Mouse (Mus musculus): Measurements from ENCODE around the gene S1pr4.

S1pr4 gene

DNA sequence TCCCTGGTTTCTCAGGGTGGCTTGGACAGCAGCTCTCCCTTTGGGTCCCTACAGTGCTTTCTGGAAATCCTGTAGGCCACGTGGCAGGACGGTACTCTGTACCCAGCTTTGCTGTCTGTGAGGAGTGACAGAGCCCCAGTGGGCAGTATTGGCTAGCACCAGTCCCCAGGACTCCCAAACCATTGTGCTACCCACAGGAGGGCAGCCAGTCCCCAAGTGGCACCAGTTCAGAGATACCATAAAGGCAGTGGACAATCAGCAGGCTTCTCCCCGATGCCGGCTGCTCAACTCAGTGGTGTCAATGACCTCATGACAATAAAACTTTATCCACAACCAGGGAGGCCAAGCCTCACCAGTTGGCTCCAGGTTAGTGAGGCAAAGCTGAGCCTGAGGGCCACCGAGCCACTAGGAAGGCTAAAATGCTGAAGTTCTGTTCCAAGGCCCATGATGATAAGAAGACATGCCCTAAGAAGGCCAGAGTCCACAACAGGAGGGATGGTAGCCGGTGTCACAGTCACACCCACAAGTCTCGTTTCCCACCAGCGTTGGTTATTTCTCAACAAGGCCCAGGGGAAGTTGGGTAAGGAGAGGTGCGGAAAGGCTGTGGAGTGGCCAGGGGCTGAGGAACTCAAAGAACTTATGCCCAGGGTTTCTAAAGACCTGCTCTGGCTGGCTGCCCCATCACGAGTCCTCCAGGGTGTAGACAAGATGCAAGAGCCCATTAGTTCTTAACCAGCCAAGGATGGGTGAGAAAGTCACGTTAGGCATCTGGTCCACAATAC, 5.5 kb downstream of the S1pr4 start:
- in situ Hi-C loops (cut with MboI; ENCODE audit: low sequenced_read_pairs): no loop called here

DNA sequence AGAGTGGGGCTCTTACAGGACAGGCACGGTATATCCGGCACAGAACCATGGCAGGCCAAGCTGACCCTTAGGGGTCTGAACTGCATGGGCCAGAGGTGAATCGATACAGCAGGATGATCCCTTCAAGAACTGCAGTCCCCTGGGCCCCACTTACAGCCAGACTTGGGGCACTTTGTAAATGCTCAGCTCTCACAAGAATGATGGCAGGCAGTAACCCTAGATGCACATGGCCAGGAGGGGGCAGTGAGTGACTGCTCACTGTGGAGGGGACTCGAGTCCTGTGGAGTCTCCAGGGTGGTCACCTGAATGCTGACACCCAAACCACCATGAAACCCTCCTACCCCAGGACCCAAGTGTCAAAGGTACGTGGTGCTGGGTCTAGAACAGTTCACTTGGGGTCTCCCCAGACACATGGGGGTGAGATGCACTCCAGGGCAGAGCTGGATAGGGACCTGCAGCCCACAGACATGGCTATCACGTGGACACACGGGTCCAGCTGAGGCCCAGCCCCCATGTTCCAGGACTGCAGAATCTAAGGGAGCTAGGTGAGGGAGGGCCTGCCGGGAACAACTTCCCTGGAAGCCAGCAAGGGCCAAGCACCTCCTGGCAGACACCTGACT, 6.2 kb downstream of the S1pr4 start:
- in situ Hi-C loops (cut with MboI; ENCODE audit: low sequenced_read_pairs): no loop called here

DNA sequence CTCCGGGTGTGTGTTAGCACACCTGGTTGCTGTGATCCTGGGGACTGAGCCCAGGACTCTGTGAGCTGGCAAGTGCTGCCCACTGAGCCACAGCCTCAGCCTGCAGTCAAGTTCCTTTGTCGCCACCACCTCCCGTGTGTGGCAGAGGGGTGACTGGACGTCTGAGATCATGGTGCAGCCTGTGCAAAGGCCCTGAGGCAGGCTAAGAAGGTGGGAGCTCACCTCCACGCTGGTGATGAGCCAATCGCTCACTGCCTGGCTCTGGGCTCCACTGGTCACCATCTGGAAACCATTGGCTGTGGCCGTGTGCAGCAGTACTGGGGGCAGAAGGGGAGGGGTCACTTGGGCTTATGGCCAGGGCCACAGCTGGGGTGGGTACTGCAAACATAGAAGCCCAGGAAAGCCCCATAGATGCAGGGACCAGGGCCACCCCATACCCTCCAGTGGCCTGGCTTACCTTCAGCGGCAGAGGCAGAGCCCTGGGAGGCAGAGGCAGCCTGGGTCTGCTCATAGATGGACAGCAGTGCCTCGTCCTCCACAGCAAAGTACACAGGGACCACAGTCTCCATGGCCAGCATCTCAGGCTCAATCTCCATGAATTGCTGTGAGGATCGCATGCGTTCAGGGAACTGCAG, 7.2 kb downstream of the S1pr4 start:
- in situ Hi-C loops (cut with MboI; ENCODE audit: low sequenced_read_pairs): no loop called here

DNA sequence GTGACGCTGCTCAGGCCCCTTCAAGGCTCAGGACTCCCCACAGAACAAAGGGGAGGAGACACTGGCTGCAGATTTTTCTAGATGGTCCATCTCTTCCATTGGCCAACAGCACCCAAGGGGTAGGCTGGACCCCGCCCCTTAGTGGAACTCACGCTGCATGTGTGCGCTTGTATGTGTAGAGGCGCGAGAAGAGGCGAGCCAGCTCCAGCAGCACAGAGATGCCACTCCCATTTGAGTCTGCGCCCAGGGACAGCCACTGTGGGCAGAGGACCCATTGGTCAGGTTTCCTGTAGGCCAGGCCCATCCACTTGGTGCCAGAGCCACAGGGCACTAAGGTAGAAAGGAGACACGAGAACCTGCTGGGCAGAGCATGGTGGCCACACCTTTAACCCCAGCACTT, 8.9 kb downstream of the S1pr4 start:
- in situ Hi-C loops (cut with MboI; ENCODE audit: low sequenced_read_pairs): no loop called here

DNA sequence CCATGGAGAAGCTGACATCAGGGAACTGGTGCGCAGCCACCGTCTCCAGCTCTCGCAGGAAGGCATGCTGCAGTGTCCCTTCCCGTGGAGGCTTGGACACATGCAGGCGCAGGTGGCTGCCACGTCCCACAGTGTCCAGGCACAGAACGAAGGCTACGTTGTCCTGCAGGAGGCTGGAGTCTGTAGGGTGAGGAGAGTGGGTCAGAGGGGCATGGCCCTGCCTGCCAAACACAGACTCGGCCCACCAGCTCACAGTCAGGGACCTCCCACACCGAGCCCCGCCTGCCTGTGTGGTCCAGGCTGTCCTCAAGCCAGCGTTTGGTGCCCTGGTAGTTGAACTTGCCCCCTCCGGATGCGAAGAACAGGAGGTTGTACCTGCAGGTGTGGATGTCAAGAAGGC, 10.0 kb downstream of the S1pr4 start:
- in situ Hi-C loops (cut with MboI; ENCODE audit: low sequenced_read_pairs): no loop called here

DNA sequence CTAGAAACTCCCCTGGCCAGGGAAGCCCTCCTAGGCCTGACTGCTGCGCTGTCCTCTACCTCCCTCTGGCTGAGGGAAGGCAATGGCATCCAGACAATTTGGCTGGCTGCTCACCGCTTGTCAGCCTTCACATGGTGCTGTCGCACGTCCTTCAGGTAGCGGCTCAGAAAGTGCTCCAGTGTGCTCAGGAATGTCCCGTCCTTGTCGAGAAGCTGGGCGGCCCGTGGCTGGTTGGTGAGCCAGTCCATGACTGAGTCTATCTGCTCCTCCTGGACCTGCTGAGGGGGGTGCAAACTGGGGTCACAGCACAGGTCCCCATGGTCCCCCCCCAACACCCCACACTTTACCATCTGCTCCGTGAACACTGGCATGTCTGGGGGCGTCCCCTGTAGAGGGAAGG, 11.9 kb downstream of the S1pr4 start:
- in situ Hi-C loops (cut with MboI; ENCODE audit: low sequenced_read_pairs): no loop called here

DNA sequence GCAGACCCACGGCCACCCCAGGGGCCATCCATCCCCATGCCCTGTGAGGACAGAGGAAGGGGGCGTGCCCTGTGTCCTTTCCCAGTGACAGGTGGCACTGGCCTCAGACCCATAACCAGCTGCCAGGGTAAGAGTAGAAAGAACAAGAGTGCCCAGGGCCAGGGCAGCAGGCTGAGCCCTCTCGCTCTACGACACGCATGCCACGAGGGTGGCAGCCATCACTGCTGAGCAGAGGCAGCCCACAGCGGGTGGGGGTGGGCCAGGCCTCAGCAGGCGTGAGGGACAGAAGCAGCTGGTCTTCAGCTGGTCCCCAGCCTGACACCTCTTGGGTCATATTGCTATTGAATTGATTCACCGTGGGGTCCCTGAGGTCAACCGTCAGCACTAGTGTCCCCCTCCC, 13.4 kb downstream of the S1pr4 start:
- in situ Hi-C loops (cut with MboI; ENCODE audit: low sequenced_read_pairs): no loop called here

DNA sequence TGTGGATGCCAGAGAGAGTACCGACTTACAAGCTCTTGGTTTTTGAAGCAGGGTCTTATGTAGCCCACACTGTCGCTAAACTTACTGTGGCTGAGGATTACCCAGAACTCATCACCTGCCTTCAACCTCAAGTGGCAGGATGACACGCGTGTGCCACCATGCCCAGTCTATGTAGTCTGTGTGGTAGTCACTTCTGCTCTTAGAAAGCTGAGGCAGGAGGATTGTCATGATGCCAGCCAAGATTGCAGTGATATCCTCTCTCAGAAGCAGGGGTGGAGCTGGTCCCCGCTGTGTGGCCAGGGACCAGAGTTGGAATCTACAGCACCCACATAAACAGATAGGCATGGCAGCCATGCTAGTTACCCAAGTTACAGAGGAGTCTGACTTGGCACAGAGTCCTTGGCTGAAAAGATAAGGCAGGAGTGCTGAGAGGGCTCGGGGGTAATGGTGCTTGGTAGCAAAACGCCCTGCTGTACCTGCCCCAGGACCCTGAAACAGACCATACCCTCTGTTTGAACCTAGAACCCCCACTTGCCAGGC, 14.4 kb downstream of the S1pr4 start:
- in situ Hi-C loops (cut with MboI; ENCODE audit: low sequenced_read_pairs): no loop called here

DNA sequence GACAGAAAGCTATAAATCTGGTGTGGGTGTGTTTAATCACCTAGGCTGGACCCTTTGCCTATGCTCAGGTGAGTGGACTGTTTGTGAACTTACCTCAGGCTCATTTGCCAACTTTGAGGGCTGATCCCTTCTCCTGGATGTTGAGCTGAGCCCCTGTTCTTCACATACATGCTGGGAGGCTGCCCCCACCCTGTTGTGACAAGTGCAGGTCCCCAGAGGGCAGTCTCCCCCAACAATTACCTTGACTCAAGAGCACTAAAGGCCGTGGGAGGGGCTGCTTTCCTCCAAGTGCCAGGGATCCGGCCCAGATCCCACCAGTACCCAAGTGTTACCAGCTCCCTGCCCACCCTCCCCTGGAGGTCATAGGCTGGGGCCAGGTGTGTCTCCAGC, 14.9 kb downstream of the S1pr4 start:
- in situ Hi-C loops (cut with MboI; ENCODE audit: low sequenced_read_pairs): no loop called here

DNA sequence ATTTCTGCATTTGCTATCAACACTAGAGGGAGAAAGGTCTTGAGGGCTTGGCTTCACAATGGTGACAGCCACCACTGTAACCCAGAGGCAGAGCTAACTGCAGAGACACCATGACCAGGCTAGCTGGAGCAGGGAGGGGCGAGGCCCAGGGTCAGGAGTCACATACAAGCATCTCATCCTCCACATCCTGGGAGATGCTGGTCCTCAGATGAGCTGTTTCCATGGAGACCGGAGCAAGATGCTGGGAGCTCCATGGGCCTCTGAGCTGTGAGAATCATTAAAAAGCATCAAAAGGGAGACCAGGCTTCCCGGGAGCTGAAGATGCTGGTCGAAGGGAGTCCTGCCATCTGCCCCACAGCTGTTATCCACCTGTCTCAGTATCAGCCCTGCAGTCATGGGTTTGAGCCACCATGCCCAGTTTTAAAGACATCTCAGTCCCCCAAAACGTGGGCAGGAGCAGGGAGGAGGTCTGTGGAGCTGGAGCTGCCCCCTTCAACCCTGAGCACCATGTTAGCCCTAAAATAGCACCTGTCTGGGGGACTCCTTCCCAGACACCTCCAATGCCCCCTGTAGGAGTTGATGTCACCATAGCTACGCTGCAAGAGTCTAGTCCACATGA, 15.4 kb downstream of the S1pr4 start:
- in situ Hi-C loops (cut with MboI; ENCODE audit: low sequenced_read_pairs): no loop called here

DNA sequence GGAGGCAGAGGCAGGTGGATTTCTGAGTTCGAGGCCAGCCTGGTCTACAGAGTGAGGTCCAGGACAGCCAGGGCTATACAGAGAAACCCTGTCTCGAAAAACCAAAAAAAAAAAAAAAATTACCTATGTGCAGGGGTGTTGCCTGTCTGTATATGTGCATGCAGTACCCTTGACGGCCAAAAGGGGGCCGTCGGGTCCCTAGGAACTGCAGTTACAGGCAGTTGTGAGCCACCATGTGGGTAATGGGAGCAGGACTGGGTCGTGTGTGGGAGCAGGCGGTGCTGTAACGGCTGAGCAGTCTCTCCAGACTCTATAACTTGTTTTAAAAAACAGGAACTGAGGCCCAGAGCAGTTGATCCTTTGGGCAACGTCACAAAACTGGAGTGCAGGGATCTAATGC, 15.9 kb downstream of the S1pr4 start:
- in situ Hi-C loops (cut with MboI; ENCODE audit: low sequenced_read_pairs): no loop called here

DNA sequence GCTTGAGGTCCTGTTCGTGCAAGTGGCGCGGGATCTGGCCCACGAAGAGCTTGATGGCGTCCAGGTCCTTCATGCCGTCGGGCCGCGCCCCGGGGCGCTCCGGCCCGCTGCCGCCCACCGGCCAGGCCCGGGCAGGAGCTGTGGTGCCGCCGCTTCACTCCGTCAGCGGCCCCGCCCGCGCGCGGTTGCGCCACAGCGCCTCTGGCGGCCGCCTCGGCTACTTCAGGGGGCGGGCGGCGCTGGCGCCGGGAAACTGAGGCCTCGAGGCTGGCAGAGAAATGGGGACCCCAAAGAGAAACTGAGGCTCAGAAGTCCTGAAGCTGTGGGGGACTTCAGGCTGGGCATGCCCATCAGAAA, 17.4 kb downstream of the S1pr4 start, which contains the start of gene Celf5:
Gene Celf5, minus strand, starts transcription at position 177 of the 357 bp plus-strand sequence.
- in situ Hi-C loops (cut with MboI; ENCODE audit: low sequenced_read_pairs): no loop called here

DNA sequence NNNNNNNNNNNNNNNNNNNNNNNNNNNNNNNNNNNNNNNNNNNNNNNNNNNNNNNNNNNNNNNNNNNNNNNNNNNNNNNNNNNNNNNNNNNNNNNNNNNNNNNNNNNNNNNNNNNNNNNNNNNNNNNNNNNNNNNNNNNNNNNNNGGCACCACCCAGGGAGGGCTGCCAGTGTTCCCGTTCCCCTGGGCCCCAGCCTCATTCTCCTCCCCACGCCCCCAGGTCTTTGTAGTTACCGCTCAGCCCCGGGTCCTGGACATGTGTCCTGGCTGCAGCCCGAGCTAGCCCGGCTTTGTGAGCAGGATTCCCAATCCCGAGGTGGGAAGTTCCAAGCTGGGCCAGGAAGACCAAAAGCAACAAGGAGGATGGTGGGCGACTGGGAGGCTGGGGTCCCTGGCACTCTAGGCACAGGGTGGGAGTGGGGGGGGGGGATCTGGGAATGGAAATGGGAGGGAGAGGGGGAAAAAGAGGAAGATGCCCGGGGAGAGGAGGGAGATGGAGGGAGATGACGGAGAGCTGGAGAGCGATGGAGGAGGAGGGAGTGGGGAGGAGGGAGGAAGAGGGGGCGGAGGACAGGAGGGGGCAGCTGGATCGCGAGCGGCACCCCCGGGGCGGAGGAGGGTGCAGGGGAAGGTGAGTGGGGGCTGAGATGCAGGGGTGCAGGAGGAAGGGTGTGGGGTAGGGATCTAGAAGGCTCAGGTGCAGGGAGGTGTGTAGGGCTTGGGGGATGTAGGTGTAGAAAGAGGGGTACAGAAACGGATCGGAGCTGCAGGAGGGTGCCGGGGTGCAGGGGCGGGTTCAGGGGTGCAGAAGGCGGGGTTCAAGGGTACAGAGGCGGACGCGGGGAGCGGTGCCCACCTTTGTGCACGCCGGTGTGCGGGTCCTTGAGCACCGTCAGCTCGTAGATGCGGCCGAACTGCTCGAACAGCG, 18.1 kb downstream of the S1pr4 start:
- in situ Hi-C loops (cut with MboI; ENCODE audit: low sequenced_read_pairs): no loop called here

DNA sequence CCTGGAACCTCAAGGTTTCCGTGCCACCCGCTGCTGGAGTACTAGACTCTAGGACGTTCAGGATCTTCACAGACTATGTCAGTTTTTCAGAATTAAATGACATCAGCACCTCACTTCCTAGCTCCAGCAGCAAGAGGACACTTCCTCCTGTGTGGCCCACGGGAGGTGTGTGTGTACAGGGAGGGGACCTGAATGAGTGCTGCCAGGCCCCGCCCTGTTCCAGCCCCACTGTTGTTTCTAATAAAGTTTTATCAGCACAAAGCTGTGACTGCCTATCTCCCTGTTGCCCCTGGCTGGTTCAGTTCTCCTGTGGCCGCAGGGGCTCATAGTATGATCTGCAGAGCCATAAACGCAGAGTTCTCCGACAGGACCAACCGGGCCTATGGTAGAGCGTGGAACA, 25.5 kb downstream of the S1pr4 start:
- in situ Hi-C loops (cut with MboI; ENCODE audit: low sequenced_read_pairs): no loop called here

DNA sequence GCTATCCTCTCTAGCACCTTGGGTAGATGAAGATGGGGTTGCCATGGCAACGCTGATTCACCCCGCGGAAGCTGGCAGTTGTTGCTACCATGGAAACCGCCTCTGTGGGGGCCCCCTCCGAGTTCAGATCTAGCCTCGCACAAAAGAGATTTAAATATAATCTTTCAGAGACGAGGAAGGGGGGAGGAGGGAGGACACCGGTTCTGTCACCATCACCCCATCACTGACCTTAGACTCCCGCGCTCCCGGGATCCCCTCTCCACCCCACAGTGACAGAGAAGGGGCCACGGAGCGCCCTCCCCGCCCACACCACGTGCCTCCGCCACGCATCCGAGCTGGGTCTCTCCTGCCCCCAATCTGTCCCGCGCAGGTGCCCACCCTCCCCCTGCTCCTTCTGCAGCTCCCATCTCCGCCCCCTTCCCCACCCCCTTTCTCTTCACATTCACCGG, 26.9 kb downstream of the S1pr4 start:
- in situ Hi-C loops (cut with MboI; ENCODE audit: low sequenced_read_pairs): no loop called here

DNA sequence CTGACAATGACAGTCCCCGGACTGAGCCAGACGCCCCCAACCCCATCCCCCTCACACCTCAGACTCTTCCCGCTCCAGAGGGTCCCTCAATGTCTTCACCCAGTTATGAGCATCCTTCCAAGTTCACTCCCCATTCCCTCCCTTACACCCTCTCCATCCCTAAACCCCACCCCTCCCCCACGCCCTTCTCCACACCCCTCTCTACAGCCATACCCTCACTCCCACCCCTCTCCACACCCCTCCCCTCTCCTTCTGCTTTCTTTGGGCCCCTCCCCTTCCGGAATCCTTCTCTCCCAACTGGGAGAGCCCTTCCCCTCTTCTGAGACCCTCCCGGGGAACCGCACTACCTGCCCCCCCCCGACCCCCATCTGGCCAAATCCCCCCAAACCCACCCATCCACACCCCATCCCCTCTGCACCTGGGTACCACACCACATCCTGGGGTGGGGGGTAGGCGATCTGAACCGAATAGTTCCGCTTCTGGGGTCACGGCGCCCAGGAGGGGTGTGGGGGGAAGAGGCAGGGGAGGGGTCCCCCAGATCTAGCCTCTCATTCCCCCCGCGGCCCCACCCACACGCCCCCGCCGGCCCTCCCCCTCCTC, 27.4 kb downstream of the S1pr4 start:
- in situ Hi-C loops (cut with MboI; ENCODE audit: low sequenced_read_pairs): no loop called here

DNA sequence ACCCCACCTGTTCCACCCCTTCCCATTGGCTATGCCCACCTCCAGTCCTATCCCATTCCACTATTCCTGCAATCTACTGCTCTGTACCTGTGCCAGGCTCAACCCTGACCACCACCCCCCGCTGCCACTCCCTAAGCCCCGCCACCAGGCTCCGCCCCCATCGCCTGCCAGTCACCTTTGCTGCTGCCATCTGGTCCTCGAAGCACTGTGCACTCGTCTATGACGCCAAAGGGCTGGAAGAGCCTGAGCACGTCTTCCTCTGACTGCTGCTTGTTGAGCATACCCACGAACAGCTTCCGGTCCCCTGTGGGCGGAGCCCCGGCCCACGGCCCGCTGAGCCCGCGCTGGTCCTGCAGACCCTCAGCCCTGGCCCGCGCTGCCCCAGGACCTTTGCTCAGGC, 29.5 kb downstream of the S1pr4 start:
- in situ Hi-C loops (cut with MboI; ENCODE audit: low sequenced_read_pairs): no loop called here

DNA sequence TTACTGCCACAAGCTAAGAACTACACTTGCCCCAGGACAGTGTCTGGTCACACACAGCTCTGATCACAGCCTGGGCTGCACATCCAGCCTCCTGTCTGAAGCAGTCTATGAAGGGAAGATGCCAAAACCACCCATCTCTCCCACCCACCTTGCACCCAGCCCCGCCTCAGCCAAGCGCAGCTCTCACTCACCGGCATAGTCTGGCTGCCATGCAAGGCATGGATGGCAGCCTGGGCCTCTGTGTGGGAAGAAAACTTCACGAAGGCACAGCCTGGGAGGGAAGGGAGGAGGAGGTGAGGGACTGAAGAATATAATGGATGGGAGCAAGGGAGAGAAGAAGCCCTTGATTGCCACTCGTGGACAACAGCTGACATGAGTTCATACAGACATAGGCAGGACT, 30.7 kb downstream of the S1pr4 start:
- in situ Hi-C loops (cut with MboI; ENCODE audit: low sequenced_read_pairs): no loop called here

DNA sequence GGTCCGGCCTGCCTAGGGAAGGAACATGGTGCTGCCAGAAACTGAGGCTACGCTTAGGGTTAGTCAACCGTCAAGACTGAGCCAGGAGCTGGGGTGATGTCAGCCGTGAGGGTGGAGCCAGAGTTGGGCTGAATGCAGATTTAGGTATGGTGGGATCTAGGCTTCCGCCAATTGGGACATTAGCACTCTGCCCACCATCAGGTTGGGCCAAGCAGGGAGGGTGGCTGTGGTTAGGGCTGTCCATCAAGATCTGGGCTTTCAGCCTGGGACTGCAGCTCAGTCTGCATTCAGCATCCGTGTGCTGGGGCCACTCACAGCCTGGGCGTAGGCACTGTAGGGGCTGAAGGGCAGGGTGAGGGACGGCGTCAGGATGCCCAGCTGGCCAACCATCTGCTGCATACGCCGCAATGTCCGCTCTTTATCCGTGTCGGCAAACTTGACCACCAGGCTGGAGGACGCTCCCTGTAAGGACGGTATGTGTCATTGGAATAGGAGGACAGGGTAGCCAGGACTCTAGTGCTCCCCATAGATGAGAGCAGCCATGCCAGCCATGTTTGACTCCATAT, 32.2 kb downstream of the S1pr4 start:
- in situ Hi-C loops (cut with MboI; ENCODE audit: low sequenced_read_pairs): no loop called here

DNA sequence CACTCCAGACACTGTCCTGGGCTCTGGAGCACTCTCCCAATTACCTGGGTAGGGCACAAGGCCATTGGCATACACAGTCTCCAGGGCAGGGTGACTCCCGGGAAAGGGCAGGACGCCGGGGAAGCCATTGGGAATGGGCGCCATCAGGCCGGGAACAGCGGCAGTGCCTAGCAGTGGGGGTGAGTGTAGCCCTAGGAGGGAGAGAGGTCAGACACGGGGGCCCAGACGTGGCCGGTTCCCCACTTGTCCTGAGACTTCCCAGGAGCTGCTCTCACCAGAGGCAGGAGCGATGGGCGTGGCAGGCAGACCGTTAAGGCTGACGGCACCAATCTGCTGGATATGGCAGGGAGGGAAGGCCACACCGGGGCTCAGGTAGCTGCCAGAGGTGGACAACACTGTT, 33.1 kb downstream of the S1pr4 start:
- in situ Hi-C loops (cut with MboI; ENCODE audit: low sequenced_read_pairs): no loop called here
